Mouse (Mus musculus): ENCODE results near the gene Armc6. TPM values are rescaled to one million over a fixed set of nuclear protein-coding genes. Genes with fewer than 3 reads are reported as not detected.

Gene Armc6
- polyA plus RNA-seq, 1 experiment from 2014 or later, result 30.5 TPM

DNA sequence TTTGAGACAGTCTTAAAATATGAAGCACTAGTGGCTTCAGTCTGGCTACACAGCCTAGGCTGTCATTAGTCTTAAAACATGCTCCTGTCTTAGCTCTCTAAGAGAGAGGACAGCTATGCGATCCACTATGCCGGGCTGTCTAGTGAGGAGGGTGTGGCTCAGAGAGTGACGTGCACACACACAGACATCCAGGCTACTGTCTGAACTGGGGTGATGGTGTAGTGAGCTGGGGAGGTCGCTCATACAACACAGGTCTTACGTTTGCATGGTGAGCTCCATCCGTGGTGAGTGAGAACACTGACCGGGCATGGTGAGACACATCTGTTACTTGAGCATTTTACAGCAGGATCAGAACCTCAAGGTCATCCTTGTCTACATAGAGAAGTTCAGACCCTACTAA, 63.0 kb downstream of the Armc6 start:
- H3K9me3 ChIP-seq (replicated peaks), result no peaks in the 10 kb centered on the region
- no peak overlapping the region for H3K27ac ChIP-seq (replicated peaks)
- WGBS, result 70% methylated on average over 7 of the region's 7 CpGs
- no peak for ATAC-seq (ENCODE audit: insufficient number of reproducible peaks, low FRiP score, low TSS enrichment, low read depth)
- H3K4me2 ChIP-seq (replicated peaks), result peak overlapping the region; percentile 55
- no peak overlapping the region for H3K9ac ChIP-seq
- 0 out of 2 replicates have a peak, but pooled peaks cover 3% of the 10 kb centered on the region for H3K27me3 ChIP-seq
- H3K4me1 ChIP-seq, result peaks cover 27% of the 10 kb centered on the region
- H3K4me3 ChIP-seq (replicated peaks), result no peak overlapping the region
- H3K36me3 ChIP-seq, result peaks cover under 1% of the 10 kb centered on the region; the same call in 1 of the 2 replicates

DNA sequence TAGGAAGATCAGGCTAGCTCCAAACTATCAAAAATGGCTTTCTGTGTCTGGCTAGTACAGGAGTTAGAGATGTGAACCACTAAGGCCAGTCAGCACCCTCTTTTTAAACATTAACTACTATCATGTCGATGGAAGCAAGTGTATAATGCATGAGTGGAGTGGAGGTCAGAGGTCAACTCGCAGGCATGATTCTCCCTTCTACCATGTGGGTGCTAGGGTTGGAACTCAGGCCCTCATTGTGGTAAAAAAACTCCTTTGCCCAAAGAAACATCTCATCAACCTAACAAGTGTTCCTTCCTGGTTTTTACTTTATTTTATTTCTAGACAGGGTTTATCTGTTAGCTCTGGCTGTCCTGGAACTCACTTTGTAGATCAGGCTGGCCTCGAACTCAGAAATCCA, 63.5 kb downstream of the Armc6 start:
- no peak overlapping the region for H3K4me2 ChIP-seq (replicated peaks)
- 77% methylated on average over 3 of the region's 3 CpGs for WGBS
- H3K27me3 ChIP-seq, result peaks cover 8% of the 10 kb centered on the region; the same call in 1 of the 2 replicates
- ATAC-seq (ENCODE audit: insufficient number of reproducible peaks, low FRiP score, low TSS enrichment, low read depth), result no peak
- H3K9me3 ChIP-seq (replicated peaks), result no peaks in the 10 kb centered on the region
- no peak overlapping the region for H3K4me3 ChIP-seq (replicated peaks)
- no peak overlapping the region for H3K9ac ChIP-seq
- peaks cover 27% of the 10 kb centered on the region for H3K4me1 ChIP-seq
- H3K36me3 ChIP-seq, result no peaks in the 10 kb centered on the region
- H3K27ac ChIP-seq (replicated peaks), result no peak overlapping the region

Other genes with a start within 250 kb of the Armc6 start
- 43.6 and 49.8 TPM in 2 replicates for gene Gatad2a, start 238.1 kb downstream of the Armc6 start, polyA plus RNA-seq (2015; fragmentation: Nextera tagmentation; extraction: Ambion mirVana)
- 52.7 and 61.3 TPM in 2 replicates for gene Mau2, start 191.7 kb downstream of the Armc6 start, polyA plus RNA-seq (2015; fragmentation: Nextera tagmentation; extraction: Ambion mirVana)
- 44.3 and 45.1 TPM in 2 replicates for gene Sugp1, start 191.7 kb downstream of the Armc6 start, polyA plus RNA-seq (2015; fragmentation: Nextera tagmentation; extraction: Ambion mirVana)
- gene Tm6sf2, start 161.5 kb downstream of the Armc6 start, polyA plus RNA-seq (2015; fragmentation: Nextera tagmentation; extraction: Ambion mirVana), result 1.4 and 2.1 TPM in 2 replicates
- gene Hapln4, start 151.0 kb downstream of the Armc6 start, polyA plus RNA-seq (2015; fragmentation: Nextera tagmentation; extraction: Ambion mirVana), result 0.43 and 0.56 TPM in 2 replicates
- gene Ncan, start 113.6 kb downstream of the Armc6 start, polyA plus RNA-seq (2015; fragmentation: Nextera tagmentation; extraction: Ambion mirVana), result 0.79 and 1.5 TPM in 2 replicates
- gene Nr2c2ap, start 103.1 kb downstream of the Armc6 start, polyA plus RNA-seq (2015; fragmentation: Nextera tagmentation; extraction: Ambion mirVana), result 33.0 and 33.3 TPM in 2 replicates
- gene Rfxank, start 95.3 kb downstream of the Armc6 start, polyA plus RNA-seq (2015; fragmentation: Nextera tagmentation; extraction: Ambion mirVana), result 18.9 and 22.2 TPM in 2 replicates
- gene Borcs8, start 95.0 kb downstream of the Armc6 start, polyA plus RNA-seq (2015; fragmentation: Nextera tagmentation; extraction: Ambion mirVana), result 55.3 and 65.4 TPM in 2 replicates
- gene Mef2b, start 94.8 kb downstream of the Armc6 start, polyA plus RNA-seq (2015; fragmentation: Nextera tagmentation; extraction: Ambion mirVana), result 9.1 and 12.4 TPM in 2 replicates
- 76.4 and 77.3 TPM in 2 replicates for gene Tmem161a, start 62.1 kb downstream of the Armc6 start, polyA plus RNA-seq (2015; fragmentation: Nextera tagmentation; extraction: Ambion mirVana)
- 6.7 and 8.9 TPM in 2 replicates for gene Slc25a42, start 22.2 kb downstream of the Armc6 start, polyA plus RNA-seq (2015; fragmentation: Nextera tagmentation; extraction: Ambion mirVana)
- gene Sugp2, start 240 bp downstream of the Armc6 start, polyA plus RNA-seq (2015; fragmentation: Nextera tagmentation; extraction: Ambion mirVana), result 31.7 and 32.5 TPM in 2 replicates
- gene Homer3, start 48.4 kb upstream of the Armc6 start, polyA plus RNA-seq (2015; fragmentation: Nextera tagmentation; extraction: Ambion mirVana), result 43.2 and 49.4 TPM in 2 replicates
- gene Ddx49, start 68.0 kb upstream of the Armc6 start, polyA plus RNA-seq (2015; fragmentation: Nextera tagmentation; extraction: Ambion mirVana), result 50.2 and 52.1 TPM in 2 replicates
- gene Cope, start 68.1 kb upstream of the Armc6 start, polyA plus RNA-seq (2015; fragmentation: Nextera tagmentation; extraction: Ambion mirVana), result 377 and 397 TPM in 2 replicates
- gene Cers1, start 81.3 kb upstream of the Armc6 start, polyA plus RNA-seq (2015; fragmentation: Nextera tagmentation; extraction: Ambion mirVana), result 8.9 and 9.3 TPM in 2 replicates
- gene Gdf1, start 95.4 kb upstream of the Armc6 start, polyA plus RNA-seq (2015; fragmentation: Nextera tagmentation; extraction: Ambion mirVana), result 1.7 and 2.6 TPM in 2 replicates
- 18.6 and 21.2 TPM in 2 replicates for gene Upf1, start 118.8 kb upstream of the Armc6 start, polyA plus RNA-seq (2015; fragmentation: Nextera tagmentation; extraction: Ambion mirVana)
- gene Comp, start 139.1 kb upstream of the Armc6 start, polyA plus RNA-seq (2015; fragmentation: Nextera tagmentation; extraction: Ambion mirVana), result 5.1 and 7.3 TPM in 2 replicates
- 24.0 and 24.4 TPM in 2 replicates for gene Crtc1, start 205.1 kb upstream of the Armc6 start, polyA plus RNA-seq (2015; fragmentation: Nextera tagmentation; extraction: Ambion mirVana)
- gene Klhl26, start 242.5 kb upstream of the Armc6 start, polyA plus RNA-seq (2015; fragmentation: Nextera tagmentation; extraction: Ambion mirVana), result 27.6 and 28.1 TPM in 2 replicates

Measured in embryonic facial prominence, embryonic 15.5 days (tissue).